Mouse (Mus musculus): Measurements from ENCODE around the gene Fbxo17. TPM values are rescaled to one million over a fixed set of nuclear protein-coding genes. Genes with fewer than 3 reads are reported as not detected.

The Fbxo17 gene
- polyA plus RNA-seq, 2 experiments from 2014 or later, result 8.3 to 10.9 TPM

- no peak for ATAC-seq
These were observed 2.6 kb downstream of the Fbxo17 start for GRCm38 (mm10) chr7:28719159-28719558.

- ATAC-seq, result no peak
These were observed 3.0 kb downstream of the Fbxo17 start for GRCm38 (mm10) chr7:28719650-28720049.

DNA sequence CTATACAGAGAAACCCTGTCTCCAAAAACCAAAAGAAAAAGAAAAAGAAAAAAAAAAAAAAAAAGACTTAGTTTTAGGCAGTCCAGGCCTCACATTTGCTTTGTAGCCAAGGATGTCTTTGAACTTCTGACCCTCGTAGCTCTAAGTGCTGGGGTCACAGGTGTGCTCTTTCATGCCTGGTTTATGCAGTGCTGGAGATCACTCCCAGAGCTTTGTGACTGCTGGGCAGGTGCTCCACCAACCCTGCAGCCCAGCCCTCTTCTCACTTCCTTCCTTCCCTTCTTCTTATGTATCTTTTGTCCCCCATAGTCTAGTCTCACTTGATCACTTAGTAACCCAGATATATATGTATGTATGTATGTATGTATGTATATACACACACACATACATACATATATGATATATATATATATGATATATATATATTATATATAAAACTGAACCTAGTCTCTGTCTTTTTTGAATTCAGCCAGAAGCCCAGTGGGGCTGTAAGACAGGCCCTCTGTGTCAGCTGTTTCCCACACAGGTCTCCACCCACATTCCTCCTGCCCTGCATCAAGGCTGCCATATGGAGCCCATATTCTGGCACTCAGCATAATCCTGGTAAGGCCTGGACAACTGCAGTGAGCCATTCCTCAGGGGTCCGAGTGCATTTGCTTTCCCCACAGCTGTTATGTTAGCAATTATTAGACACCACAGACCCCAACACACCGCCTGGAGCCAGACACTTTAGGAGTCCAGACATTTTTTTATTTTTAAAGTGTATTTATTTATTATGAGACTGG is 4.3 kb downstream of the Fbxo17 start:
- no peak for ATAC-seq

DNA sequence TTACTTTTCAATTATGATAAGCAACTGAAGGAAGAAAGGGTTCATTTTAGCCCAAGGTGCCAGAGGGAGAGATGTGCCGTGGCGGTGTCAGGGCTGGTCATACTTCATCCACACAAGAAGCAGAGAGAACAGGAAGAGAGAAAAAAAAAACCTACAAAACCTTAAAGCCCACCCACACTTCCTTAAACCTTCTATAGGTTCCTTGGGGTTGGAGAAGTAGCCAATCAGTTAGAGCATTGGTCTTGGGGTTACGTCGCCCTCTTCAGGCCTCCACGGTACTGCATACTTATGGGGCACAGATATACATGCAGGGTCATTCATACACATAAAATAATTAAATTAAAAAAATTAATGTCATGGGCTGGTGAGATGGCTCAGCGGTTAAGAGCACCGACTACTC is 5.5 kb downstream of the Fbxo17 start:
- no peak for ATAC-seq

DNA sequence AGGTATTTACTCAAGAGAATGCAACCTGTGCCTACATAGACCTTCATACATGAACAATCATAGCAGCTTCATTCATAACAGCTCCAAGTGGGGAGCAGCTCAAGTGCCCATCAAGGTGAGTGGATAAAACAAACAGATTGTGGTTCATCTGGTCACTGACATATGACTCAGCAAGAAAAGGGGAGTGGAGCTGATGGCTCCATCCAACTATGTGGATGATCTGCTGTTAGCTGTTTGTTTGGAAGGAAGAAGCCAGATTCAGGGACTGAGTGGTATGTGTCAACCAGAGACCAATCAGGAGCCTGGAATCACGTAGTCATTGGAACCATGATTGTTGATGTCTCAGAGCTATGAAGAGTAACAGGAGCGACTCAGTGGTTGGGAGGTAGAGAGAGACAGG is 8.0 kb downstream of the Fbxo17 start:
- no peak for ATAC-seq

DNA sequence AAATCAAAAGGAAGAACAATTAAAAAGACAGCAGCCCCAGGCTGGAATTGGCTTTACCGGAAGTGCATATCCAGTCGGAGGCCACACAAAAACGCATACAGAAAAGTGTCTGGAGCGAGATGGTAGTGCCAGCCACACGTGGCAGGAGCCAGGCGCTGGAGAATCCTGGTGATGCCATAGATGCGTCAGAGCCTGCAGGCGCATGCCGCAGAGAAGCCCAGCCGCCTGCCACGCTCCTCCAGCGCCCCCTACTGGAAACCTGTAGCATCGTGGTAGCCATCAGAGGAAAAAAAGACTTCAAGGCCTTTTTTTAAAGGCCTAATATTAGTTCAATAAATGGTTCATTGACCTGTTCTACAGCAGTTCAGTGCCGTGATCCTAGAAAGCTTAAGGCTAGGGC is 10.0 kb downstream of the Fbxo17 start:
- peak; percentile 66 for ATAC-seq

DNA sequence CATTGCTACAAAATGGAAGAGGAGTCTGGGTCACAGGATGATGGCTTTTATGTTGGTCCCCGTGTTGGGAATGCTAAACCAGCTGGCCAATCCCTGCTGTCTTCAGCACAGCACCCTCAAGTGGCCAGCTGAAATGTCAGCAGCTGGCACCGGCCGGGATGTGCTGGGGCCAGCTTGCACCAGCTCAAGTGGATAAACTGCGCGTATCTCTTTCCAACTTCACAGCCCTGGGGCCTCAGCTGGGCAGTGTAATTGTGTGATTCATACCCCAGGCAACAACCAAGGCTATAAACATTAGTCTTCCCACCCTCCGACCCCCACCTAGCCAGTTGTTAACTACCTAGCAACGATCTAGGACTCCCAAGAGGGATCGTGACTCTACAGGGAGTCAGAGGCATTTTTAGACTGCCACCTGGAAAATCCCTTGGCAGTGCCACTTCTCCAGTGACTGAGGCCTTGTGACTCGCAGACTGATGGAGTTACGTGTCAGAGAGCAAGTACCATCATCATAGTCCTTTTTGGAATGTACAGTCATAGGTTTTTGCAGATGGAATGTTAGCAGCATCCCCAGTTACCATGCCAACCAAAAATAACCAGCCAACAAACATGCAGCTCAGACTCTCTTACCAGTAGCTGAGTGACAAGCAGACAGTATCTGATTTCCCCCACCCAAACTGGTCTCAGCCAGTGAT is 11.2 kb downstream of the Fbxo17 start:
- no peak for ATAC-seq

DNA sequence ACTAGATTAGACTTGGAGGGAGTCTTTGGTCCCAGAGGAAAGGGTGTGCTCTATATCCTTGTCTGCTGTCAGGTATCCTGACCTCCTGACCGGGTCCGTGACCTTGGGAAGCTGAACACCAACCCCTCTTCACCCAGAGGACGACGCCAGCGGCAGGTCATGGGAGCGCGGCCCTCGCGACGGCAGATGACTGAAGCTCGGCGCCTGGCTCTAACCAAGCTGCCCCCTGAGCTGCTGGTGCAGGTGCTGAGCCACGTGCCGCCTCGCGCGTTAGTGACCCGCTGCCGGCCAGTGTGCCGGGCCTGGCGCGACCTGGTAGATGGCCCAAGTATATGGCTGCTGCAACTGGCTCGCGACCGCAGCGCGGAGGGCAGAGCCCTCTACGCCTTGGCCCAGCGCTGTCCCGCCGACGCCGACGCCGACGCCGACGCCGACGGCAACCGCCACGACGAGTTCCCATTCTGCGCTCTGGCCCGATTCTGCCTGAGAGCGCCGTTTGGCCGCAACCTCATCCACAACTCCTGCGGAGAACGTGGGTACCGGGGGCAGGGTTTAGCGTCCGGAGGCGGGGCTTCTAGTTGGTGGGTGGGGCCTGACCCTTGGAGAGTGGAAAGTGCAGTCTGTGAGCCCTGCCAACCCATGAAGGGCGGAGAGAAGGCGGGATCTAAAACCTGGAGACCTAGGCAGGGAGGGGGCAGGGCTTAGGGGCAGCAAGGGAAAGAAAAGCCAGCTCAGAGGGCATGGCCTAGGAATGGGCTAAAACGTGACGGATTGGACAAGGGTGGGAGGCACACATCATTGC is 15.9 kb downstream of the Fbxo17 start:
- ATAC-seq, result peak; percentile 63

- no peak for ATAC-seq
These were observed 16.6 kb downstream of the Fbxo17 start for GRCm38 (mm10) chr7:28733211-28733610.

GRCm38 (mm10) chr7:28735701-28736100 is 19.1 kb downstream of the Fbxo17 start:
- ATAC-seq, result no peak

GRCm38 (mm10) chr7:28739829-28740228 is 23.2 kb downstream of the Fbxo17 start:
- no peak for ATAC-seq

DNA sequence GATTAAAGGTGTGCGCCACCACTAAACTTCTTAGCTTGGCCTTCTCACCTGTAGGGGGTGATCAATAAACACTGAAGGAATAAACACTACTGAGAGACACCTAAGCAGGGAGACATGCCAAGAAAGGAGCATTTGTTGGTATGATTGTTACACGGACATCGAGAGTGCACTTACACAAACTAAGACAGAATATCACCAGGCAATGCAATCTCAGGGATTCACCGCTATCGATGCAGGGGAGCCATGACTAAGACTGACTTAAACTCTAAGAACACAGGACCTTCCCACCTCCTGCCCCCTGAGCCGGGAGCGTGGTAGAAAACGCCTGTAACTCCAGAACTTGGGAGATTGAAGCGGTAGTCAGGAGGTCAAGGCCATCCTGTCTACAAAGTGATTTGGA is 24.3 kb downstream of the Fbxo17 start:
- ATAC-seq, result no peak

DNA sequence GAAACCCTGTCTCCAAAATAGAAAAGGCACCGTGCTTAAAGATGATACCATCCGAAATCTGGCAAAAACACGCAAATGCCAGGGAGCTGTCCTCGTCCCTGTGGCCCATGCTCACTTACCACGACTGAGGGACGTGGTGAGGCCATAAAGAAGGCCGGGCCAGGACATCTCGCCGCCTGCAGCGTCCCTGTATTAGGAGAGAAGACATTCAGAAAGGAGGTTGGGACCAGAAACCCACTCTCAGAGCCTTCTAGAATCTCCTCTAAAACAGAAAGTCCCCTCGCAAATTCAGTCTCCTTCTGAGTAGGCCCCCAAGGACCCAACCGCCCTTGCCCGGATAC is 24.7 kb downstream of the Fbxo17 start:
- no peak for ATAC-seq

- peak; percentile 97 for ATAC-seq
These were observed 25.3 kb downstream of the Fbxo17 start, which contains the start of the genes Mrps12 and Sars2 for GRCm38 (mm10) chr7:28741709-28742438. TSS of gene Mrps12 (minus strand) at chr7:28741820. TSS of gene Sars2 (plus strand) at chr7:28741992.

GRCm38 (mm10) chr7:28749935-28750334 is 33.3 kb downstream of the Fbxo17 start:
- ATAC-seq, result no peak

DNA sequence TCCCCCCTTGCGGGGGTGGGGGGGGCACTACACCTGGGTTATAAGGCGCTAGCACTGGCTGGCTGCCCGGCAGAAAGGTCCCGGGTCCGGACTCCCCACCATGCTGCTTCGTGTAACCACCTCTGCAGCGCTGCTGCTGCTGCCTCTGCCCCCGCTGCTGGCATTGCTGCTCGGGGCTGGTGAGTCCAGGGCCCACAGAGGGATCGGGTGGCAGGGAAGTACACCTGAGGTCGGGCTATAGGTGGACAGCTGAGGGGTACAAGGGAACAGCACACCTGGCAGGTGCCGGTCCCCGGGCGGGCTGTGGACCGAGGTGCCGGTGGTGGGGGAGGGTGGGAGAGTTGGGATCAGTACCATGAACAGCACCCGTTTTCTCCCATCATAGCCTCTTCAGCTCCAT is 39.5 kb downstream of the Fbxo17 start, which contains the start of gene Ccer2:
Ccer2 (plus strand) TSS at position 96 of the 400 bp plus-strand sequence.
- ATAC-seq, result no peak

DNA sequence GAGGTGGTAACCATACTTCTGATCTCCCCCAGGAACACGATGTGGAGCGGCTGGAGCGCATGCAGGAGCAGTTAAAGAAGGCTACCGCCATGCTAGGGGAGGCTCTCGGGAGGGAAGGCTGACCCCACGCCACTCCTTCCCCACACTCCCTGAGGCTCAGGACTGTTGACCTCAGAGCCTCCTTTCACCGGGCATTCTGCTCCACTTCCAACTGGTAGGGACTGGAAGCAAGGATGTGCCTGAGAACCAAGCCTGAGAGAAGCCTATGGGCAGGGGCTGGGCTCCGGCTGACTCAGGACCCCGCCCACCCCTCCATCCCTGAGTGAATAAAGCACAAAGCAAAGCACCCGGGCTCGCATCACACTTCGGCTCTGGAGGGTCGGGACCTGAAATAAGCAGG is 42.0 kb downstream of the Fbxo17 start:
- ATAC-seq, result no peak

GRCm38 (mm10) chr7:28761907-28762306 is 45.3 kb downstream of the Fbxo17 start:
- no peak for ATAC-seq

- no peak for ATAC-seq
These were observed 48.6 kb downstream of the Fbxo17 start for GRCm38 (mm10) chr7:28765211-28765610.

DNA sequence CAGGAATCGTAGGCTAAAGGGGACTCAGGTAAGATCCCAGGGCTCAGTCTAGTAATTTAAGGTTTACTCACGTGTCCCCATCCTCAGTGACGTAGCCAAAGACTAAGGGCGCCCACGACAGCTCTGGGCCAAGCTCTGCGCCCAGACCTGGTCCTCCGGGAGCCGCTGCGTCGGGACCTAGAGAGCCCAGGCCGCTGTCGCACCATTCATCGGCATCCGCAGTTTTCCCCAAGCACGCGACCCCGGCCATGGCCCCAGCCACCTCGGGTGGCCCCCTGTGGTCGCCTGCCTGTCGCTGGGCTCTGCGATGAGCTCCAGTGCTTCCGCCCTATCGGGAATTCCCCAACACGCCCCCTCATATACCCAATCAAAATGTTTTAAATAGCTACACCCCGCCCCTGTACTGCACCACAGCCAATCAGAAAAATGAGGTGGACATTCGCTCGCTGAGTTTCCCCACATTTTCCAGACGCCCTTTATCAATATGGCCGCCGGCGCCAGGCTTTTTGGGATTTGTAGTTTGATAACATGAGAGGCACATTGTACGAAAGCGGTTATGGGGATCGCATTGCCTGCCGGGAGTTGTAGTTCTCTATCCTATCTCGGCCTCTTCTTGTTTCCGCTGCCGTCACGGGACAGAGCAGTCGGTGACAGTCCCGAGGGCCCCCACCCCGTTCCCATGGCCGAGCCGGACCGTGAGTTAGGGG is 49.7 kb downstream of the Fbxo17 start, which contains the start of gene Sirt2:
Sirt2 (plus strand) TSS at position 563 of the 707 bp plus-strand sequence.
- ATAC-seq, result peak; percentile 96

DNA sequence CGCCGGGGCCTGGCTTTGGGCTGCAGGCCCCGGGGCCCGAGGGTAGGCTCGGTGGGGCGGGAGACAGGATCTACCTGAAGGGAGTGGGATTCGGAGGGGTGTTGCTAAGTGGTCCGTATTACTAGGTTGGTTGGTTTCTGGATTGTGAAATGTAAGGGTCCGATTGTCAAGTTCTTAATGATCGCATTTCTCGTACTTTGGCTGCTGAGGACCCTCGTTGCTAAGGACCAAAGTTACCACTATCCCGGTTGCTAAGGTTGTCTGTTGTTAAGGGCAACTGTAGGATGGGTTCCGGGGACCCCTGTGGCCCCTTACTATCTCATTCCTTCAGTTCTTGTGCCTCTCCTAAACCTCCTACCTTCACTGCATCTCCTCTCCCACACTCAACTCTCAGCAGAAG is 50.3 kb downstream of the Fbxo17 start:
- ATAC-seq, result no peak

GRCm38 (mm10) chr7:28767462-28767965 is 50.9 kb downstream of the Fbxo17 start, which contains the start of gene Nfkbib:
TSS of gene Nfkbib (minus strand) at chr7:28767512.
- ATAC-seq, result no peak

Data from activated CD4-positive, CD25-positive, alpha-beta regulatory T cell, adult 4 months (primary cell).